Mouse (Mus musculus) layer of hippocampus, postnatal 25 days (tissue): ENCODE data around the gene Ms4a4d. TPM values are rescaled to one million over a fixed set of nuclear protein-coding genes. Genes with fewer than 3 reads are reported as not detected.
A peak's percentile ranks its signal among the peaks of the same experiment; 100 is the strongest.
"Not testable (repeated sequence)": the region's sequence is repeated elsewhere in the genome, so short reads cannot be mapped to it uniquely, and the experiment has no call there.

ENCODE experiments used
- DNase-seq, 2 experiments: peaks; one replicate each; pipeline ENCODE4 v3.0.0; 2022; ENCODE audit warnings: mixed read lengths in 2 of 2, low spot score in 1 of 2; ENCODE audit errors: extremely low spot score in 1 of 2
- total RNA-seq, 2 experiments: library from RNA; stranded (reverse); gene quantifications; 2 replicates each; pipeline ENCODE4 v1.2.3; 2021

Gene Ms4a4d
- total RNA-seq, 2 experiments from 2014 or later: not detected

DNA sequence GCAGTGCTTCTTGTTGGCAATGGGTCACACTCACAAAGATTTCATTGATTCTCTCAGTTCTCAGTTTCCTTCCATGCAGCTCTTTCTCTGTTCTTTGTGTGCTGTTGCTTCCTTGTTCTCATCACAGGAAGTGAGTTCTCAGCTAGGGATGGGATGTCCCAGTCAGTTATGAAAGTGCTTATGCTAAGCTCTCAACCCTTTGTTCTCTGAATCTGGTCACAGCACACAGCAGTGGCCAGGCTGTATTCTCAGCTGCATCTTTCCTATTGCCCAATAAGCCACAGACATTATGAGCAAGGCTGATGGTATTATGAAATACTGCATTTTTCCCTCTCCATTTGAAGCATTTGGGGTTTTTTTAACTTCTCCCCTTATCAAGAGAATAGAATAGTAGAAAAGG lies 23.0 kb downstream of the Ms4a4d start:
- DNase-seq: not testable (repeated sequence)

DNA sequence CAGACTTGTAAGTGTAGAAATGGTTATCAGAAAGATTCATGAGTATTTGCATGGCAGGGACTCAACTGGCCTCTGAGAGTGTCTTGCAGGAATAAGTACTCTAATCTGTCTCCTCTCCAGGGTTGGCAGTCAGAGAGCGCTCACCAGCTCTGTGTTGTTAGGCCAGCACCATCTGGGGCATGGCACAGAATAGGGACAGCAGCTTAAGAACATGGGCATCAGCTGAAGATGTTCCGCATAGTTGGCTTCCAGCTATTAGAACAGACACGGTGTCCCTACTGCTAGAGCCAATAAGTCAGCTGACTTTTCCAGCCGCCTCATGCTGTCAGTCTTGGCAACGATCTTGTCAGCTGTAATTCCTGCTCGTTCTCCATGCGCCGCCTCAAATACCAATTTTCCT lies 38.4 kb downstream of the Ms4a4d start:
- no peak for DNase-seq

DNA sequence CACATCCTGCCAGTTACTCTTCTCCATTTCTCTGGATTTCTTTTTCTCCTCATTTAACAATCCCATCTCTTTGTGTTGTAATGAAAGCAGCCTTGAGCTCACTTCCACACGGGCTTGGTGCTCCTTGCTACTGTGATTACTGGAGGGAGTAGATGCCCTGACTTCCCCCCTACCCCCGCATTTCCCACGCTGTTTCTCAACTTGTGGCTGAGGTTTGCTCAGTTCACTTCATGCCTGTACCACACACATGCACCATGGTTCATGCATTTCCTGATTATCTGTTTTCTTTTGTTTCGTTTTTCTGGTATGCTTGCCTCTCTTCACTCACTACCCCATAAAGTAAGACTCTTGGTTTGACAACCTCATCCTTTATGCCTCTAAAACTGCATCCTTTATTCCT lies 52.6 kb downstream of the Ms4a4d start:
- no peak for DNase-seq

DNA sequence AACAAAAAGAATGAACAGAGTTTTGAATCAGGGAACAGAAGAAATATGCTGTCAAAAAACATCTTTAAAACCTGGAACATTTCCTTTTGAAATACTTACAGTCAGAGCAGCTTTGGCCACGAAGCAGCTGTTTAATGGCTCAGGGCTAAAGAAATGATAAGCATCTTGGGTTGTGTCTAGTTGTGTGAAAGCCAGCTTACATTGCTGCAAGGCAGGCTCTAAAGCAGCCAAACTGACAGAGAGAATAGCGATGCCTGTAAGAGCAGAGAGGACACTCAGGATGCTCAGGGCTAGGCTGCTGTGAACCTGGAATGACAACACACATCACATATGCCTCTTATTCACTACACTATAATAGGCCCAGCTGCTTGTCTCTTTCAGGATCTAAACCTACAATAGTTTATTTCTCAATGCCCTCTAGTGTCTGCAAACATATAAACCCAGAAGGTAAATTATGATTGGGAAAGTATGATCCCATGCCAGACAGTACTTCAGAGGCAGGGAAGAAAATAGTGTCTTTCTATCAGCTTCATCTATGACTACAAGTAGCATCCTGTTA lies 53.4 kb downstream of the Ms4a4d start:
- no peak for DNase-seq

DNA sequence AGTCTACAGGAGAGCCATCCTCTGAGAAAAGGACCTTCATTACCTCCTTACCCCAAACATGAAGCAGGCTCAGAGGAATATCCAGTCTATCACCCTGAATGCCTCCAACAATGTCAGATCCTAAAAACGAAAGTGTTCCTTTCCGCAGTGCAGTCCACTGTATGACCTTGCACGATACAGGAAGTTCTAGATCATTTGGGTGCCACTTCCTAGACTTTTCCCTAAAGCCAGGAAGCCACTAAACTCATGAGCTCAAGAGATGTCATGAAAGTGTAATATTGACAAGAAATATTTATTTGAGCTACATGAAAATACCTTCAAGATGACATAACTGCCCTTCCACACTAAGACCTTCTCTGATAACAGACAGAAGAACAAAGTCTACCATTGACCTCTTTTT lies 64.7 kb downstream of the Ms4a4d start:
- no peak for DNase-seq

DNA sequence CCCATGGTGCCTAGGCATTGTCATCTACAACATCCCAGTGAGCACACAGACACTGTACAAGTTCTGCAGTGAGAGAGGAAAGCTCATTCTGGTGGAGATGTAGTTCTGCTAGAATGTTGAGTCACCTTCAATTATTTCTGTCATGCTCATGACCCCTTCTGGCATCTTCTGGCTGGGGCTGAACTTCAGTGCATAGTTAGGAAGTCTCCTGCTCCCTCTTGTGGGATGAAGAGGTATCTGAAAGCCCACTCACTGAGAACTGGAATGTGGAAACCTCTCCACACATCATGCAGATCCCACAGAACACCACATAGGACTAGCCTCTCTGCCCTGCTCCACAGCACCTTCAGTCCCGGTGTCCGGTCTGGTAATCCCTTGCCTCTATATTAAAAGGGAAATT lies 65.4 kb downstream of the Ms4a4d start:
- DNase-seq: peak in 1 of 2 experiments; percentile 14

DNA sequence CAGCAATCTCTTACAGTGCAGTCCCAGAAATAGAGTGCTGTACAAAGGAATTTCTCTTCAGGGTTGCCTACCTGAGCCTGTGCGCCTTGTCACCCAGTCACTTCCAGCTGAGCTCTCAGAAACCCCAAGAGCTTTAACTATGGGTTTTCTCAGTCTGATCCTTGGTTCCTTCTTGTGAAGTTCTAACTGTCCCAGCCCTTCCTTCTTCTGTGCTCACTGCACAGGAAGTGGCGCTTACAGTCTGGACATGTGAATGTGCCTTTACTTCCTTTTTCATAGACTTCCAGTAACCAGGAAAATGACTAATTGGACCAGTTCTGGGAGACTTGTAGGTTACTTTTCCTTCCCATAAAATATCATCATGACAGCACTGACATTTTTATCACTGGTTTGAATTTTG lies 68.0 kb downstream of the Ms4a4d start, which contains the start of gene Ms4a6d:
Gene Ms4a6d, minus strand, starts transcription at position 247 of the 400 bp plus-strand sequence.
- DNase-seq: no peak

Other genes with a start within 250 kb of the Ms4a4d start
- not detected for gene Ms4a14, start 222.3 kb upstream of the Ms4a4d start, total RNA-seq
- not detected for gene Ms4a7, start 200.7 kb upstream of the Ms4a4d start, total RNA-seq
- gene Ms4a4a, start 161.3 kb upstream of the Ms4a4d start, total RNA-seq: under 1 TPM; 0.61 to 0.89 TPM
- not detected for gene Ms4a4c, start 132.0 kb upstream of the Ms4a4d start, total RNA-seq
- gene Ms4a4b, start 93.2 kb upstream of the Ms4a4d start, total RNA-seq: not detected
- 1 to 10 TPM in 1 of 2 experiments, under 1 TPM in 1; 0.68 to 1.2 TPM for gene Ms4a6c, start 67.4 kb upstream of the Ms4a4d start, total RNA-seq
- gene Gm8369, start 50.9 kb upstream of the Ms4a4d start, total RNA-seq: under 1 TPM in 1 of 2 experiments, not detected in 1; 0.12 TPM
- 1 to 10 TPM; 1.6 to 2.7 TPM for gene Ms4a6b, start 20.3 kb upstream of the Ms4a4d start, total RNA-seq
- gene Ms4a6d, start 68.0 kb downstream of the Ms4a4d start, total RNA-seq: under 1 TPM; 0.54 to 0.98 TPM
- gene Ms4a2, start 86.9 kb downstream of the Ms4a4d start, total RNA-seq: not detected
- not detected for gene Ms4a3, start 104.0 kb downstream of the Ms4a4d start, total RNA-seq
- gene Oosp2, start 123.8 kb downstream of the Ms4a4d start, total RNA-seq: not detected
- not detected for gene Oosp1, start 154.3 kb downstream of the Ms4a4d start, total RNA-seq
- gene Oosp3, start 160.3 kb downstream of the Ms4a4d start, total RNA-seq: not detected
- gene Gif, start 210.8 kb downstream of the Ms4a4d start, total RNA-seq: not detected
- 10 to 100 TPM; 34.2 to 37.6 TPM for gene Mrpl16, start 233.6 kb downstream of the Ms4a4d start, total RNA-seq